ENCODE assay signal across 7 mouse cellular contexts in the genomic region with DNA sequence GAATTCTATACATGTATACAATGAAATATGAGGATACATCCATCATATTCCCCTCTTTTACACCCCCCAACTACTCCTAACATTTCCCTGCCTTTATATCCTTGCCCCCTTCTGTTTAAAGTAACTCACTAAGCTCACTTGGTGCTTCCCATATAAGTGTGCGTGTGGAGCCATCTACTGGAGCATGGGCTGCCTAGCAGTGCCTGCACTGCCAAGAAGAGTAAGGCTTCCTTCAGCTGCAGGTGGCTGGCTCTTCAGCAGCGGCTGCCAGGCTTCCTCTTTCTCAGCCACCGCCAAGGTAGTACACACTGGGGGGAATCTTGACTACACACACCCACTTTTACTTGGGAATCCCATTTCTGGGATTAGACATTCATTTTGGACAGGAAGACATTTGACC. TPM values are rescaled to one million over a fixed set of nuclear protein-coding genes. Genes with fewer than 3 reads are reported as not detected.
A peak's percentile ranks its signal among the peaks of the same experiment; 100 is the strongest.
DNase-seq lines count a peak whose midpoint lies in the region; ATAC-seq and TF ChIP-seq lines count a peak whose summit lies in the region.

No protein-coding gene starts in this region.

- H3K9ac ChIP-seq in forebrain, embryonic 16.5 days (replicated peaks; ENCODE audit: low read depth, low read length): no peak overlapping the region
- no peak overlapping the region for H3K9ac ChIP-seq in hindbrain, embryonic 12.5 days

- H3K4me1 ChIP-seq in G1E (ENCODE audit: insufficient read depth, low read depth, low read length): no peaks in the 10 kb centered on the region
- no peaks in the 10 kb centered on the region for H3K4me1 ChIP-seq in bone marrow macrophage, adult 2 months (ENCODE audit: control insufficient read depth, insufficient read depth, low read length)
- H3K4me1 ChIP-seq in forebrain, embryonic 16.5 days (replicated peaks; ENCODE audit: control insufficient read depth, insufficient read depth, low read length): peaks cover 21% of the 10 kb centered on the region
- peaks cover 18% of the 10 kb centered on the region for H3K4me1 ChIP-seq in hindbrain, embryonic 12.5 days

- peak; percentile 26 for DNase-seq in G1E (ENCODE audit: low spot score)
- DNase-seq in layer of hippocampus, postnatal 36 days: peak; percentile 58 to 62
- peak; percentile 83 for DNase-seq in lung, postnatal 36 days
- peak; percentile 83 to 85 for DNase-seq in right cerebral cortex, postnatal 10 days (ENCODE audit: low spot score in 2 of 2)

- H3K27ac ChIP-seq in bone marrow macrophage, adult 2 months (ENCODE audit: insufficient read depth, low read depth, low read length): no peak overlapping the region
- H3K27ac ChIP-seq in forebrain, embryonic 16.5 days (ENCODE audit: low read length): no peak overlapping the region
- H3K27ac ChIP-seq in hindbrain, embryonic 12.5 days: no peak overlapping the region

- H3K27me3 ChIP-seq in G1E (ENCODE audit: insufficient read depth, low read length): peaks cover 12% of the 10 kb centered on the region
- H3K27me3 ChIP-seq in forebrain, embryonic 16.5 days (replicated peaks; ENCODE audit: control insufficient read depth, insufficient read depth, low read length): no peaks in the 10 kb centered on the region
- no peaks in the 10 kb centered on the region for H3K27me3 ChIP-seq in hindbrain, embryonic 12.5 days

- H3K4me2 ChIP-seq in forebrain, embryonic 16.5 days (ENCODE audit: low read length): no peak overlapping the region
- no peak overlapping the region for H3K4me2 ChIP-seq in hindbrain, embryonic 12.5 days (replicated peaks)

- 6% methylated on average over 3 of the region's 3 CpGs for WGBS in forebrain, embryonic 16.5 days
- WGBS in hindbrain, embryonic 12.5 days: 5% methylated on average over 3 of the region's 3 CpGs

- TF ChIP-seq POLR2A in bone marrow macrophage, adult 2 months (IDR thresholded peaks at IDR 0.05; ENCODE audit: borderline replicate concordance, low read depth, low read length): no peak

- peak; percentile 39 for TF ChIP-seq CTCF in G1E (IDR thresholded peaks at IDR 0.05; ENCODE audit: low read depth, low read length)
- TF ChIP-seq CTCF in bone marrow macrophage, adult 2 months (IDR thresholded peaks at IDR 0.05; ENCODE audit: low read depth, low read length): peak; percentile 73; the same call in 1 of the 2 replicates

- H3K9me3 ChIP-seq in G1E (replicated peaks): no peaks in the 10 kb centered on the region
- H3K9me3 ChIP-seq in forebrain, embryonic 16.5 days (ENCODE audit: control insufficient read depth, low read length): no peaks in the 10 kb centered on the region
- H3K9me3 ChIP-seq in hindbrain, embryonic 12.5 days (replicated peaks): no peaks in the 10 kb centered on the region

- H3K36me3 ChIP-seq in G1E (replicated peaks): no peaks in the 10 kb centered on the region
- H3K36me3 ChIP-seq in forebrain, embryonic 16.5 days (ENCODE audit: control insufficient read depth, insufficient read depth): no peaks in the 10 kb centered on the region
- no peaks in the 10 kb centered on the region for H3K36me3 ChIP-seq in hindbrain, embryonic 12.5 days

- no peak overlapping the region for H3K4me3 ChIP-seq in G1E (ENCODE audit: low read depth, low read length)
- H3K4me3 ChIP-seq in bone marrow macrophage, adult 2 months (ENCODE audit: insufficient read depth, low read length): no peak overlapping the region
- no peak overlapping the region for H3K4me3 ChIP-seq in forebrain, embryonic 16.5 days (replicated peaks; ENCODE audit: low read length)
- no peak overlapping the region for H3K4me3 ChIP-seq in hindbrain, embryonic 12.5 days

- ATAC-seq in G1E (ENCODE audit: extremely low read depth, insufficient number of reproducible peaks, low FRiP score, poor library complexity, severe bottlenecking): peak; percentile 54; the same call in 1 of the 2 replicates
- ATAC-seq in forebrain, embryonic 16.5 days: peak; percentile 88
- ATAC-seq in hindbrain, embryonic 12.5 days (ENCODE audit: low FRiP score): peak; percentile 73

RNA-seq across cellular contexts. Expression of a gene that starts 18.2 kb away (rescaled TPM):
- total RNA-seq in G1E (2014; fragmentation: Nextera tagmentation) (not detected in 2 replicates), G1E (2017) (not detected in 2 replicates)
- 0.02 TPM in 1 of 2 replicates, not detected in the other for polyA plus RNA-seq in G1E (2012)
- 1.1 and 1.4 TPM in 2 replicates for polyA plus RNA-seq in bone marrow macrophage, adult 2 months (2012; ENCODE audit: insufficient read depth, insufficient read length, missing spikeins)
- polyA plus RNA-seq in forebrain, embryonic 16.5 days (2015; fragmentation: Nextera tagmentation; extraction: Ambion mirVana): 10.8 and 16.4 TPM in 2 replicates
- polyA plus RNA-seq in hindbrain, embryonic 12.5 days (2016; fragmentation: Nextera tagmentation; extraction: Ambion mirVana): 18.7 and 28.8 TPM in 2 replicates
- under 1 TPM; 0.50 to 0.71 TPM for total RNA-seq in layer of hippocampus, postnatal 36 days (2021)

Comparison
In these comparisons a context has a peak if more than half of its experiments do, and no peak if none do; other contexts are left out.
1. DNase-seq: peak in every context shown above with its lines; median percentile 84 in right cerebral cortex, postnatal 10 days; 83 in lung, postnatal 36 days; 60 in layer of hippocampus, postnatal 36 days; 26 in G1E.